Mouse (Mus musculus) heart, adult 2 months (tissue): ENCODE data around the gene Napsa.

ENCODE experiments used
- CTCF ChIP-seq: fragments of 200-600 bp; IDR thresholded peaks from 2 replicates; pipeline ENCODE4 v1.8.1; 2022; ENCODE audit warnings: antibody characterized with exemption, mild to moderate bottlenecking, moderate library complexity
- EP300 ChIP-seq: fragments of 200-500 bp; IDR thresholded peaks from 2 replicates; pipeline ENCODE4 v1.6.1; 2011; ENCODE audit warnings: low read depth, low read length, control low read depth; ENCODE audit not compliant: insufficient read depth
- POLR2A ChIP-seq: fragments of 200-500 bp; IDR thresholded peaks from 2 replicates; pipeline ENCODE4 v1.6.1; 2011; ENCODE audit warnings: mild to moderate bottlenecking, low read depth, low read length, control low read depth; ENCODE audit not compliant: insufficient read depth

DNA sequence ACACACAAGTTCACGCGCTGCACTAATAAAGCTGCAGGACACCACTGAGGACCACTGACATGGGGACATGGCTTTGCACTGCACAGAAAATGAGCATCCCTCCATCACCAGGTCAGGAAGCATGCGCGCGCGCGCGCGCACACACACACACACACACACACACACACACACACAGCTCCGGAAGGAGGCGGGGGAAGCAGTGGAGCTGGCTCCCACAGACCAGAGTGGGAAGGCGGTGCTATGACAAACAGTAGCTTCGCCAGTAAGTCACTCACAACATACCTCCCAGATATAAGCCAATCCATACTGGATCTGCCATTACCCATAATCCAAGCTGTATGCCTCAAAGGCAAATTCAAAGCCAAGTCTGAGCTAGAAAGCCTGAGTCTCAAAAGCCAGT, 25.1 kb upstream of the Napsa start:
- TF ChIP-seq CTCF (no peak), POLR2A (no peak), EP300 (no peak)
